Mouse (Mus musculus) stomach, embryonic 14.5 days (tissue): Measurements from ENCODE around the gene Mgat4c. TPM values are rescaled to one million over a fixed set of nuclear protein-coding genes. Genes with fewer than 3 reads are reported as not detected.

Experiments
- microRNA-seq: library from miRNA; unstranded; fragments of <30 nt; microRNA quantifications from one replicate; pipeline ENCODE4, GENCODE M21; 2016
- polyA plus RNA-seq: library from polyadenylated mRNA; unstranded; fragments of >200 nt; fragmentation: Nextera tagmentation; extraction: Ambion mirVana; gene quantifications from 2 replicates; pipeline ENCODE4 v1.2.1, GENCODE M21; 2014

The Mgat4c gene
- polyA plus RNA-seq, 1 experiment from 2014 or later, result 1.4 TPM

Small RNA genes lying within 50 kb of the gene (microRNA-seq; reads per million reads assigned to microRNA genes)
- gene Mir3059, result not detected
